ENCODE assay signal across 24 mouse cellular contexts in the genomic region with DNA sequence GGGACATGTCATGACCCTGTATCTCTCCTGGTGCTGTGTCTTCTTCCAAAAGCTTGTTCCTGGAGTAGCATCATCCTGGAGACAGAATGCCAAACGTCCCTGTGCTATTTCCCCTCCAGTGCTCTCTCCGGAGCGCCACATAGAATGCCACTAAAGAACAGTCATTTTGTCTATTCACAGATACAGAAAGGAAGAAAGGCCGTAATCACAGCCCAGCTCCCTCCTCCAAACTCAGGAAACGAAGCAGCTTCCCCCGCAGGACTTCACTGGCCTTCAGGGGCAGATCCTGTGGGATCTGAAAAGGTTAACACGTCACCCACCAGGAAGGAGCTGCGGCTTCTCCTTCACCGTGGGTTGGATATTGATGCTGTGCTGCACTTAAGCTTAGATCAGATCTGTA.
"Had no signal": no experiment of that assay in that cellular context is flagged by ENCODE, and none has a peak within 500 bp of the region (broad histone marks: within the 10 kb centered on the region; RNA-seq: fewer than 3 reads in every experiment).

No protein-coding gene starts in this region.

- H3K4me3 ChIP-seq: embryonic facial prominence, embryonic 10.5 days; embryonic facial prominence, embryonic 12.5 days; embryonic facial prominence, embryonic 13.5 days; embryonic facial prominence, embryonic 15.5 days; erythroblast, embryonic 14.5 days; forebrain, embryonic 10.5 days; forebrain, embryonic 12.5 days; forebrain, embryonic 13.5 days; forebrain, embryonic 15.5 days; gastrocnemius, adult 2 months had no signal

- H3K9ac ChIP-seq: embryonic facial prominence, embryonic 12.5 days; embryonic facial prominence, embryonic 13.5 days; embryonic facial prominence, embryonic 15.5 days; forebrain, embryonic 12.5 days; forebrain, embryonic 13.5 days; forebrain, embryonic 15.5 days; forebrain, postnatal 0 days had no signal

- H3K27me3 ChIP-seq: embryonic facial prominence, embryonic 12.5 days; embryonic facial prominence, embryonic 13.5 days; embryonic facial prominence, embryonic 15.5 days; forebrain, embryonic 12.5 days; forebrain, embryonic 13.5 days; forebrain, embryonic 15.5 days had no signal

- H3K36me3 ChIP-seq: embryonic facial prominence, embryonic 10.5 days; embryonic facial prominence, embryonic 12.5 days; embryonic facial prominence, embryonic 13.5 days; embryonic facial prominence, embryonic 15.5 days; forebrain, embryonic 10.5 days; forebrain, embryonic 12.5 days; forebrain, embryonic 15.5 days had no signal

- H3K4me1 ChIP-seq: embryonic facial prominence, embryonic 10.5 days; forebrain, embryonic 10.5 days; forebrain, embryonic 12.5 days; forebrain, embryonic 13.5 days; forebrain, embryonic 15.5 days had no signal

- DNase-seq: cerebellum, adult 8-10 months; cerebellum, adult 9-10 months; cerebellum, adult 9-11 months; cerebellum, postnatal 10 days; cerebellum, postnatal 14 days; cerebellum, postnatal 25 days; cerebellum, postnatal 36 days; embryo, embryonic 11 days; forebrain, postnatal 0 days; gastrocnemius, adult 2 months; gastrocnemius, postnatal 10 days; gastrocnemius, postnatal 14 days; gastrocnemius, postnatal 25 days; gastrocnemius, postnatal 36 days; heart, adult 18-20 months had no signal

- H3K27ac ChIP-seq: embryonic facial prominence, embryonic 10.5 days; embryonic facial prominence, embryonic 12.5 days; embryonic facial prominence, embryonic 13.5 days; embryonic facial prominence, embryonic 15.5 days; forebrain, embryonic 10.5 days; forebrain, embryonic 12.5 days; forebrain, embryonic 13.5 days; forebrain, embryonic 15.5 days; gastrocnemius, adult 2 months had no signal
